Mouse (Mus musculus): ENCODE results near the gene Rnf145.

Gene Rnf145

GRCm38 (mm10) chr11:44508876-44509275 lies 9.9 kb upstream of the Rnf145 start:
- intact Hi-C loops (cut with DNase I): no loop called here

DNA sequence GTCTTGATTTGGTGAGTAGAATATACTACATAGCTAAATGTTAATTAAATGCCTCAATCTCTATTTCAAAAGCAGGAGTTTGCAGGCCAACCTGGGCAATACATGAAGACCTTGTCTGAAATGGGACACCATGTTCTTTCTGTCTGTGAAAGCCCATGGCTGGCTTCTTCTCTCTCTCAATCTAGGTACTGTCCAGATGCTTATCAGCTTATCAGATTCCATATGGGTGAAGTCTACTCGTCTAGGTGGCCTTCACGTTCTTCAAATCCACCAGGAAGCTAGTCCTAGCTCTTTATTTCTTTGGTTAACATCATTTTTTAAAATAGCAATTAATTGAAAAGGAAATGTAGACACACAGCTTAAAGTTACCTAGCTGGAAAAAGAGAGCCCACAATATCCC lies 8.9 kb upstream of the Rnf145 start:
- intact Hi-C loops (cut with DNase I): no loop called here

GRCm38 (mm10) chr11:44510371-44510770 lies 8.4 kb upstream of the Rnf145 start:
- intact Hi-C loops (cut with DNase I): no loop called here

DNA sequence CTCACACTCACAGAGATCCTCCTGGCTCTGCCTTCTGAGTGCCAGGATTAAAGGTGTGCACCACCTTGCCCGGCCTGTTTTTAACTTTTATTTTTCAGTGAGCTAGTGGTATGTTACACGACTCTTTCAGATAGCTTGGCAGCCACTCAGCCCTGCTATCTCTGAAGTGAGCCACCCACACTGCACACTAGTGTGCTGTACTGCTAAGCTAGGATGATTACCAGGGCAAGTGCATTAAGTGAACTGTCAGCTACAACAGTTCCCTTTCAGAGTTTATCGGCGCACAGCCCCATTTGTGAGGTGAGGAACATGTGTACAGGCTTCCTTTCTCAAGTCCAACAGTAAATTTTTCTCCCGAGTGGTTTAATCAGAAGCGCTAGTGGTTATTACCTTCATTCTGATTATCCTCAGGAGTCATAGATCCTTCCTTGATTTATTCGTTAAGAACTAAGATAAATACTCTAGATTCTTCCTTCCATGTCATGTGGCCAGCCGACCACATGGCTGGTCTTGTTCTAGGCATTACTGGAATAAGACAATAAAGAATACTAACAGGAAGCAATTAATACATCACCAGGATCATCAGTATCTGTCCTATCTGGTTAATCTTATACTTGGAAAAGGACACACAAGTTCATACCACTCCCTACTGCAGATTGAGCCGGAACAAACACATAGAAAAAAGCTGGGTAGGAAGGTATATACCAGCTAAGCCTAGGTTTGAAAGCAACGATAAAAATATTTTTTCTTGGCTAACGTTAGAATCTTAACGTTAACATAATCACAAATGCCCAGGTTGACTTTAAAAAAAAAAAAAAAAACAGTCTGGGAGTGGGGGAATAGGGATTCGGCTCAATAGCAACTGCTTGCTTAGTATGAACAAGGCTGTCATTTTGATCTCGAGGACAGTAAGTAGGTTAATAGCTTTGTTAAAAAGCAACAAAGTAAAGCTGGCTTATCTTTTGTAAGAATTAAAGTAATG lies 6.4 kb upstream of the Rnf145 start:
- intact Hi-C loops (cut with DNase I): no loop called here

- intact Hi-C loops (cut with DNase I): no loop called here
Measured at GRCm38 (mm10) chr11:44513026-44513422, 5.7 kb upstream of the Rnf145 start.

- intact Hi-C loops (cut with DNase I): loop anchor here (5.0 kb wide), 1 partner anchor 42 kb away; the partner anchor contains the start of gene Ublcp1
Measured at GRCm38 (mm10) chr11:44514666-44515065, 4.1 kb upstream of the Rnf145 start.

- intact Hi-C loops (cut with DNase I): loop anchor here (5.0 kb wide), 1 partner anchor 44 kb away; the partner anchor contains the start of gene Ublcp1
Measured at GRCm38 (mm10) chr11:44516362-44516761, 2.4 kb upstream of the Rnf145 start.

- intact Hi-C loops (cut with DNase I): loop anchor here (5.0 kb wide), 1 partner anchor 45 kb away; the partner anchor contains the start of gene Ublcp1
Measured at GRCm38 (mm10) chr11:44517561-44518280, 1.0 kb upstream of the Rnf145 start.

- intact Hi-C loops (cut with DNase I): loop anchor here (5.0 kb wide), 1 partner anchor 47 kb away; the partner anchor contains the start of gene Ublcp1
Measured at GRCm38 (mm10) chr11:44519096-44519949, 559 bp downstream of the Rnf145 start.

GRCm38 (mm10) chr11:44519950-44520761 lies 1.4 kb downstream of the Rnf145 start:
- intact Hi-C loops (cut with DNase I): loop anchor here (5.0 kb wide), 1 partner anchor 48 kb away; the partner anchor contains the start of gene Ublcp1

GRCm38 (mm10) chr11:44522594-44522993 lies 3.8 kb downstream of the Rnf145 start:
- intact Hi-C loops (cut with DNase I): no loop called here

DNA sequence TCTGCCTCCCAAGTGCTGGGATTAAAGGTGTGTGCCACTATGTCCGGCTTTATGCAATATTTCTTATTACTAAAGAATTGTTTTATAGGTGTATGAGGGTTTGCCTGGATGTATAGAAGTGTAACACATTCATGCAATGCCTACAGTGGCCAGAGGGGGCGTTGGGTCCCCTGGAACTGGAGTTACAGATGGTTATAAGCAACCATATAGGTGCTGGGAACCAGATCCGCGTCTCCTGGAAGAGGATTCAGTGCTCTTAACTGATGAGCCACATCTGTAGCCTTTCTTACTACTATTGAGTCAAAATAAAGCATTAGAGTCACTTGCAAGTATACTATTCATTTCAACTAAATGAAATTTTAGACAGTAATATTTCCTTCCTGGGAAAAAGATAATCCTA lies 7.0 kb downstream of the Rnf145 start:
- intact Hi-C loops (cut with DNase I): no loop called here

DNA sequence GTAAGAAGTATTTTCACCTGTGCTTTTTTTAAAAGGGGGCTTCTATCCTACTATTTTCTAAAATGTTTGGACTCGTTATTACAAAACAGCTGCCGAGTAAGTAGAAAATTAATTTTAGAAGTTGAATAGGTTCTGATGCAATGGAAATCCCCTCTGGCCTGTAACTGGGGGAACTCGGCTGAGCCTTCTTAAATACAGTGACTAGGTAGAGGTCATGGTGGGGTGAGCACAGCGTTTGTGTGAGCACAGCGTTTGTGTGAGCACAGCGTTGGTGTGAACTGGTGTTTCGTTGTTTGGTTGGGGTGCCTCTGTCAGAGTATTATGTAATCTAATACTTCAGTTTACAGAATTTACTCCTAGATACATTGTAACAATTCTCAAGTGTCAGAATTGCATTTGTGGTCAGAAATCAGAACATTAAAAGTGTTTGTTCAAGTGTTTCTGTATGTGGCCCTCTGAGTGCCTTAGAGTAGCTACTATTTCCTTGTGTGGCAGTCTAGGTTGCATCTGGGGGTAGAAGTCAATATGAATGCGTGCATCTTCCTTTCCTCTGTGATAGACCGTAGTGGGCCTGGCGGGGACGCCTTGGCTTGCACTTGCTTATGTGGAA lies 8.0 kb downstream of the Rnf145 start:
- intact Hi-C loops (cut with DNase I): no loop called here

- intact Hi-C loops (cut with DNase I): no loop called here
Measured at GRCm38 (mm10) chr11:44528560-44529199, 9.9 kb downstream of the Rnf145 start.

GRCm38 (mm10) chr11:44529200-44529599 lies 10.4 kb downstream of the Rnf145 start:
- intact Hi-C loops (cut with DNase I): no loop called here

DNA sequence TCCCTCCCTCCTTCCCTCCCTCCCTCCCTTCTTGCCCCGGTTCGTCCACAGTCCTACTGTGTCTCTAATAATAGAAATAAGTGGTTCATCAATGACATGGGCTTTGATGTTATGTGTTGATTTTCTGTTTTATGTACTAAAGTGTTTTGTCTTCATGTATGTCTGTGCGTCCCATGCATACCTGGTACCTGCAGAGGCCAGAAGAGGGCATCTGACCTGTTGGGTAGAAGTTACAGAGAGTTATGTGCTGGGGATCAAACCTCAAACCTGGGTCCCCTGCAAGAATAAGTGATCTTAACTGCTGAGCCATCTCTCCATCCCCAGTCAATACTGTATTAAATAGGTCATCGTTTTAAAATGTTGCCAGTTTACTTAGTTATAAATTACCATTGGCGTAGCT lies 11.0 kb downstream of the Rnf145 start:
- intact Hi-C loops (cut with DNase I): no loop called here

DNA sequence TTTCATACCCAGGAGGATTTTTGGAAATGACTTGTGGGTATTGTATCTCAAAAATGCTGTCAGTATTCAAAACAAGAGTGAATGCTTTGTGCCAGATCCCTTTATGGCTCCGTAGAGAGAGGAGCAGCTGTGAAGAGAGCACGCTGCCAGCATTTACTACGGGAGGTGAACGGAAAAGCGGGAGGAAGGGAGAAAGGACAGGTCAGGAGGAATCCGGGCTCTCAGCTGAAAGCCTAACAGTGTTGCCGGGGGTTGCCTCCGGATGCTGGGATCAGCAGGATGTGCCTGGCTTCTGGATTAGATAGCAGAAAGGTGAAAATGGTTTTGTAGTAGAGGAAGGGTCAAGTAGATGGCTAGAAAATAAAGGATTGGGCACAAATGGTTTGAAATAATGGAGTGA lies 11.6 kb downstream of the Rnf145 start:
- intact Hi-C loops (cut with DNase I): no loop called here

DNA sequence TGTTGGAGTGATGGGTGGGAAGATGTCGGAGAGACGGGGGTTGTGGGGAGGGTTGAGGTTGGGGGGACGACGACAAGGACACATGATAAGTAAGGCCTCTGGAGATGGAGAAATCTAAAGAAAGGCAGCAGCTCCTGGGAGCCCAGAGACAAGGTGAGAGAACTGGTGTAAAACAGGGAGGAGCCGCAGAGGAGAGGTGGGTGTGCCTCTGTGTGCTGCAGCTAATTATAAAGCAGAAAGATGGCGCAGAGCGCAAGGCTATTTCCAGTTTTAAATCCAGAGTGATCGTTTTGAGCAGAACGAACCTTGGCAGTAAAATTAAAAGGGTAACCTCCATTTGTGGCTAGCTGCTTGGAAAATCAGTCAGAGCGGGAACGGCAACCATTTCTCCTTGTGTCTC lies 12.1 kb downstream of the Rnf145 start:
- intact Hi-C loops (cut with DNase I): no loop called here

GRCm38 (mm10) chr11:44531617-44532016 lies 12.9 kb downstream of the Rnf145 start:
- intact Hi-C loops (cut with DNase I): no loop called here

Data from adrenal gland (tissue).